Mouse (Mus musculus) lung, adult 2 months (tissue): Measurements from ENCODE around the gene Cd7.

Source experiments
- CTCF ChIP-seq: fragments of 200-500 bp; IDR thresholded peaks from 2 replicates; pipeline ENCODE4 v1.5.1; 2011; ENCODE audit warnings: mild to moderate bottlenecking, low read length, control low read depth; ENCODE audit not compliant: insufficient read depth
- POLR2A ChIP-seq: fragments of 200-500 bp; IDR thresholded peaks from 2 replicates; pipeline ENCODE4 v1.6.1; 2011; ENCODE audit warnings: low read depth, mild to moderate bottlenecking, control low read depth, low read length, borderline replicate concordance; ENCODE audit errors: extremely low read depth

- TF ChIP-seq CTCF: no peak
- TF ChIP-seq POLR2A: peak; percentile 56; the same call in 1 of the 2 replicates
Observed at GRCm38 (mm10) chr11:120990951-120991526, 48.2 kb downstream of the Cd7 start, which contains the start of gene Csnk1d.
